Mouse (Mus musculus): ENCODE measurements around the gene Gm17078.
"Not testable (repeated sequence)": the region's sequence is repeated elsewhere in the genome, so short reads cannot be mapped to it uniquely, and the experiment has no call there.

Gene Gm17078

DNA sequence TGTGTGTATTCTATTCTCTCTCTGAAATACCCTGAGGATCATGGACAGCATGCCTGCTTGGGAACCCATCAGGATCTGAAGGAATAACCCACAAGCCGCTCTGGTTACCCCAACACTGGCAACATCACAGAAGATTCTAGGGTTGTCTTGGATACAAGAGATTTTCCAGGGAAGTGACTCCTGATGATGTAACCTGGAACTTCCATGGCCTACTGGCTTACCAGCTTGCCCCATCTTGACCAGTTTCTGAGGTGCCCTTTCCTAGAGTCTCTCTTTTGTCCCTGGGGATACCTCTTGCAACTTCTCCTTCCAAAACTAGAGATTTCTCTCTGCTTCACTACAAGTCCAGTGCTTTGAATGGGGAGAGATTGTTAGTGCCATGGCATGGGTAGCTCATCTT is at the start of gene Gm17078:
TSS of gene Gm17078 (minus strand) at position 101 of the 400 bp plus-strand sequence.
- no peak for DNase-seq

DNA sequence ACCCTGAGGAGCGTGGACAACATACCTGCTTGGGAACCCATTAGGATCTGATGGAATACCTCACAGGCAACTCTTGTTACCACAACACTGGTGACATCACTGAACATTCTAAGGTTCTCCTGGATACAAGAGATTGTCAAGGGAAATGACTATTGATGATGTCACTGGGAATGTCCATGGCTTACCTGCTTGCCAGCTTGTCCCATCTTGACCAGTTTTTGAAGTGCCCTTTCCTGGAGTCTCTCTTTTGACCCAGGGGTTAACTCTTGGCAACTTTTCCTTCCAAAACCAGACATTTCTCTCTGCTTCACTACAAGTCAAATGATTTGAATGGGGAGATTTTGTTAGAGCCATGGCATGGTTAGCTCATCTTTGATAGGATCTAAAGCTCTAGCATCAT is 24.5 kb upstream of the Gm17078 start, which contains the start of gene Gm4181:
TSS of gene Gm4181 (minus strand) at position 101 of the 400 bp plus-strand sequence.
- DNase-seq: not testable (repeated sequence)

DNA sequence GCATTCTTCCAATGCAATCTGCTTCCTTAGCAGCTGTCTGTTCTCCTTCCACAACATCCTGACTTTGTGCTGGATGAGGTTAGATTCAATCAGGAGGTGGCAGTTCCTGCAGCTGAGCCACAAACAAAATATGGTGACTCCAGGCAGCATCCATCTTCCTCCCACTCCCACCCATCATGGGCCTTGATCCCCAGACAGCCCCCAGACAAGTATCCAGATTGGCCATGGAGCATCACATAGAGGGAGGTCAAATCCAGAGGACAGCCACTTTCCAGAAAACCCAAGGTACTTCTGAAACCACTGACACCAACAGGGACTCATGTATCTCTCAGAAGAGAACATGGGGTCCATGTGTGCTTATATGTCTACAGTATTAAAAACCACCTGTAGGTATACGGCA is 21.3 kb upstream of the Gm17078 start:
- DNase-seq: peak; percentile 5 to 9

DNA sequence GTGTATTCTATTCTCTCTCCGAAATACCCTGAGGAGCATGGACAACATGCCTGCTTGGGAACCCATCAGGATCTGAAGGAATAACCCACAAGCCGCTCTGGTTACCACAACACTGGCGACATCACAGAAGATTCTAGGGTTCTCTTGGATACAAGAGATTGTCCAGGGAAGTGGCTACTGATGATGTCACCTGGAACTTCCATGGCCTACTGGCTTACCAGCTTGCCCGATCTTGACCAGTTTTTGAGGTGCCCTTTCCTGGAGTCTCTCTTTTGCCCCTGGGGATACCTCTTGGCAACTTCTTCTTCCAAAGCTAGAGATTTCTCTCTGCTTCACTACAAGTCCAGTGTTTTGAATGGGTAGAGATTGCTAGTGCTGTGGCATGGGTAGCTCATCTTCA is 19.1 kb downstream of the Gm17078 start, which contains the start of gene Gm17174:
TSS of gene Gm17174 (minus strand) at position 101 of the 400 bp plus-strand sequence.
- DNase-seq: not testable (repeated sequence)

DNA sequence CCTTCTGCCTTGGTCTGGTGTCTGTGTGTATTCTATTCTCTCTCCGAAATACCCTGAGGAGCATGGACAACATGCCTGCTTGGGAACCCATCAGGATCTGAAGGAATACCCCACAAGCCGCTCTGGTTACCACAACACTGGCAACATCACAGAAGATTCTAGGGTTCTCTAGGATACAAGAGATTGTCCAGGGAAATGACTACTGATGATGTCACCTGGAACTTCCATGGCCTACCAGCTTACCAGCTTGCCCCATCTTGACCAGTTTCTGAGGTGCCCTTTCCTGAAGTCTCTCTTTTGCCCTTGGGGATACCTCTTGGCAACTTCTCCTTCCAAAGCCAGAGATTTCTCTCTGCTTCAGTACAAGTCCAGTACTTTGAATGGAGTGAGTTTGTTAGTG is 37.1 kb downstream of the Gm17078 start, which contains the start of gene Gm17175:
TSS of gene Gm17175 (minus strand) at position 101 of the 400 bp plus-strand sequence.
- not testable (repeated sequence) for DNase-seq
